Mouse (Mus musculus): ENCODE data around the gene Atf7. TPM values are rescaled to one million over a fixed set of nuclear protein-coding genes. Genes with fewer than 3 reads are reported as not detected.

Gene Atf7
- total RNA-seq, 2 experiments from 2014 or later: 81.4 to 87.1 TPM

DNA sequence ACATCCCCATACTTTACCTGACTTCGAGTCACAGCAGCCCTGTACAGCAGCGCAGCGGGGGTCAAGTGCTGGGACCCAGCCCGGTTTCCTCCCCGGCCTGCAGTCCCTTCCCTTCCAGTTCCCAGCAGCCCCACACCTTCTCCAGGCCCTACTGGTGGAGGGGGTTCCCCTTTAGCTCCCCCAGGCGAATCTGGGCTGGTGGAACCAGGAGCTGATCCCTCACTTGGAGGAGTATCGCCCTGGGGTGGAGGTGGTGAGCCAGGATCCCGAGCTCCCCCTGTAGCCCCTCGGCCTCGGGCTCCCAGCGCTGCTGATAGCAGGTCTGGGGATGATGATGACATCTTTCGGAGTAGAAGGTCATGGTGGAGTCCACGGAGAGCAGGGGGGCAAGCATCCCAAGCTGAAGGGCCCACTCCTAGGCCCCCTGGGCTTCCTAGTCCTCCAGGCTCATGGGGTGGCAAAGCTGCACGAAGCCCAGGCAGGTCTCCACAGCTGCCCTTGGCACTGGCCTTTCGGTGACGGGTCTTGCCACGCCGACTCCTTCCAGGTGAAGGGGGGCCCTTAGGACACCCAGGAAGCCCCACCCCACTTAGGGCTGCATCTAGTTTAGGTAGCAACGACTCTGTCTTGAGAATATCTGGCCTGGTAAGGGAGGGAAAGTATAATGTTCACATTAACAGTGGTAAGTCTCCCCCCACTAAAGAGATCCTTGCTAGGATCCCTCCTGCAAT, 124.0 kb downstream of the Atf7 start:
- DNase-seq (ENCODE audit: low spot score in 2 of 2): no peak

DNA sequence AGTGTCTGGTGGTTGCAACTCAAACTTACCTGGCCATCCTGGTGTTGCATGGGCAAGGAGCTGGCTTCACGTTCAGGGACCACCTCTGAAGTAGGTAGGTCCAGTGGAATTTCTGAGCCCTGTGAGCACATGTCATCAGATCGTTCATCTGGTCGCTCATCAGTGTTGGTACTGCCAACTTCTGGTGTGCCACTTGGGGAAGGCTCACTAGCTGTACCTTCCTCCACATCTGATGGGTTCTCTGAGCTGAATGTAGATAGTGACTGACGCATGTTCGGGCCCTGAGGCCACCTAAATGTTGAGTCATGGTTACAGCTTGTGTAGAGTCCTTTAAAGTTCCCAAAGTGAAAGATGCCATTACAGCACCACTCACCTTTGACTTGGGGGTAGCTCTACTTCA, 124.8 kb downstream of the Atf7 start:
- no peak for DNase-seq (ENCODE audit: low spot score in 2 of 2)

DNA sequence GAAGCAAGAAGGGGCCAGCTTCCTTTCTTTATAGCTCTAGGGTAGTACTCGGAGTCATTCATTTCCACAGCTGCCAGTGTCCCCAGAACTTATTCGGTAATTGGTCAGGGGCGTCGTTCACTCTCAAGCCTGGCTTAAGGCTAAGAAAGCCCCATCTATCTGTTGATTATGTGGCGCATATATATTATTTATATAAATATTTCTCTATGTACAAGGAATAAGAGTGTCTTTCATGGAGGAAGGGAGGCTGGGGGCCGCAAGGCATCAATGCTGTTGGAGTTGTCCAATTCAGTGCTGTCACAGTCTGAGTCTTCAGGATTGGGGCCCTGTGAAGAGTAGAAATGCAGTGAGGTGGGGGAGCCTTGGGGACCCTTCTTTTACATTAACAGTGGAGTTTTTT, 125.4 kb downstream of the Atf7 start:
- no peak for DNase-seq (ENCODE audit: low spot score in 2 of 2)

DNA sequence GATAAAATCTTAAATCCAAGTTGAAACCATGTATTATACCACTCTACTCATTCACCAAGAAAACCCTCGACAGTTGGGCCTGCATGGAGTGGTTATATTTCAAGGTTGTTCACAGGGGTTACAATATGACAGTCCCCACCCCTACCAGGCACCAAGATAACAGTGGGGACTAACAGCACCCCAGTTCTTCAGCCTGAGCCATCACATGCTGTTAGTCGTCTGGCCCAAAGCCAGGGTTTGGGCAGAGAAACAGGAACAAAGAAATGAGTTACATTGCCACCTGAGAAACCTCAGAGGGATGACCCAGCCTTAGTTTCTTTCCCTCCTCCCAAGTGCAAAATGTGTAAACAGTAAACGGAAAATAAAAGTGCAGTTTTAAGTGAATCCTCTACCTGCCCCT, 125.9 kb downstream of the Atf7 start:
- no peak for DNase-seq (ENCODE audit: low spot score in 2 of 2)

DNA sequence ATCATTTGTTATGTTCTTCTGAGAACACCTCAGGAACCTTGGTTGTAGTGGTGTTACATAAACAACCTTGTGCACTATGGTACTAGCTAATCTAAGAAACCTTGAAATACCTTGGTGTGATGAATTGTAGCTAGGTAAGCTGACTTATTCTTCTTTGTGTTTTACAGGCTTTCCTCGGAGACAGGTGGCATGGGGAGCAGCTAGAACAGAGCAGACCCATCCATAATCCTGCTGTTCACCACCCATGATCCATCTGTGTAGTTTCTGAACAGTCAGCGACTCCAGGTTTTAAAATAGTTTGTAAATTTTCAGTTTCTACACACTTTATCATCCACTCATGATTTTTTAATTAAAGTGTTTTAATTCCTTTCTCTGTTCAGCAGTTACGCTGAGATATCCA, 126.9 kb downstream of the Atf7 start:
- no peak for DNase-seq (ENCODE audit: low spot score in 2 of 2)

DNA sequence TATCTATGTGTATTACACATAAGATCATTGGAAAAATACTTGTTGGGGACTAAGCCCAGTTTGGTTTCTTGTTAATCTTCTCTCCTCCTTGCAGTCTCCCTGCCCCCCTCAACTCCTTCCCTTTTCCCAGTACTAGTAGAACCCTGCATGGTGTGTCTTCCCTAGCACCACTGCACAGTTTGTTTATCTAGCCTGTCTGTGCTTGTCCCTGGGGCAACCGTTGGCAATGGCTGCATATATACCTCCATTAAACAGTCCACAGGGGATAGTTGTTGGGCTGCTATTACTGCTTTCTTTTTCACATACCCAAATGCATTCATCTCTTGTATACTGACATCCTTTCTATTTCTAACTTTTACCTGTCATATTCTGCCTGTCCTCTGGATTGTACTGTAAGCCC, 137.6 kb downstream of the Atf7 start:
- no peak for DNase-seq (ENCODE audit: low spot score in 2 of 2)

DNA sequence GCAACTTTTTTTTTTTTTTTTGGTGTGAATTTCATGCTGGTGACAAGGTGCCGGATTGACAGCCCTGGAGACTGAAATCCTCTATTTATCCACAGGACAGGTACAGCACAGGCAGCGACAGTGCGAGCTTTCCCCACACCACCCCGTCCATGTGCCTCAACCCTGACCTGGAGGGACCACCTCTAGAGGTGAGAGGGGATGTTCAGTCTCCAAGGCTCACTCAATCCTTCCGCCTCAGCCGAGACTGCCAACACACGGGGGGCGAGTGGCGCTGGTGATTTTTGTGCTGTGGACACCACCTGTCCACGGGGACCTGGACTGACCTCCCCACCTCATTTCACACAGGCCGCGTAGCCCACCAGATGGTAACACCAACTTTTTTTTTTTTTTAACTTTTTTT, 139.4 kb downstream of the Atf7 start:
- DNase-seq (ENCODE audit: low spot score in 2 of 2): no peak

DNA sequence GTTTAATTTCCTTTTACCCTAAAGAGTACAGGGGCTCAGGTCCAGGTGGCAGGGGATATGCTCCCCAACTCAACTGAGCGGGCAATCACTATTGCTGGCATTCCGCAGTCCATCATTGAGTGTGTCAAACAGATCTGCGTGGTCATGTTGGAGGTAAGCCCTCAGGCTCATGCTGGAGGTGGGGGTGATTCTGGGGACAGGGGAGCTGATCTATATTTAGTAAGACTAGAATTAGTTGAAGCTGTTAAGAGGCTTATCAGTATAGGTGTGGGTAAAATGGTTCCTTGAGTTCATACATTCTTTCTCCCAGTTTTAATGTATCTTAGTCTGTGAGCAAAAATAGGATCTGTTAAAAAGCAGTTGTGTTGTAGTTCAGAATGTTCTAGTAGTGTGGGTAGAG, 142.1 kb downstream of the Atf7 start:
- DNase-seq (ENCODE audit: low spot score in 2 of 2): no peak

Small RNAs within 50 kb of the gene (microRNA-seq; reads per million reads assigned to microRNA genes)
- gene Mir688: not detected

Other genes with a start within 250 kb of the Atf7 start
- 100 to 1,000 TPM; 101 to 110 TPM for gene Sp1, start 219.3 kb downstream of the Atf7 start, total RNA-seq (2021)
- 1 to 10 TPM; 2.8 to 3.1 TPM for gene Amhr2, start 180.1 kb downstream of the Atf7 start, total RNA-seq (2021)
- 10 to 100 TPM; 63.2 to 81.5 TPM for gene Prr13, start 166.4 kb downstream of the Atf7 start, total RNA-seq (2021)
- gene Pcbp2, start 154.9 kb downstream of the Atf7 start, total RNA-seq (2021): 100 to 1,000 TPM; 925 to 956 TPM
- gene Gm10337, start 121.7 kb downstream of the Atf7 start, total RNA-seq (2021): 1 to 10 TPM in 1 of 2 experiments, not detected in 1; 4.3 TPM
- 10 to 100 TPM; 13.2 to 13.4 TPM for gene Map3k12, start 108.4 kb downstream of the Atf7 start, total RNA-seq (2021)
- gene Tarbp2, start 107.3 kb downstream of the Atf7 start, total RNA-seq (2021): 10 to 100 TPM; 52.8 to 53.2 TPM
- 1 to 10 TPM; 5.9 to 8.6 TPM for gene Npff, start 100.5 kb downstream of the Atf7 start, total RNA-seq (2021)
- gene Gm28047, start 397 bp downstream of the Atf7 start, total RNA-seq (2021): 1 to 10 TPM in 1 of 2 experiments, not detected in 1; 1.5 TPM
- gene Atp5g2, start 46.9 kb upstream of the Atf7 start, total RNA-seq (2021): 10 to 100 TPM; 18.1 to 18.2 TPM
- gene Calcoco1, start 96.7 kb upstream of the Atf7 start, total RNA-seq (2021): 100 to 1,000 TPM; 118 to 120 TPM